Mouse (Mus musculus) G1E-ER4 (cell line): Measurements from ENCODE around the gene Wnt1. TPM values are rescaled to one million over a fixed set of nuclear protein-coding genes. Genes with fewer than 3 reads are reported as not detected.

ENCODE experiments used
- GATA1 ChIP-seq: IDR thresholded peaks from one replicate; pipeline ENCODE4 v1.8.0; 2012; ENCODE audit warnings: low read length, inconsistent platforms
- polyA plus RNA-seq: library from polyadenylated mRNA; stranded (reverse); fragments of >175 nt; gene quantifications from 2 replicates; pipeline ENCODE4 v1.2.3, GENCODE M21; 2012

The Wnt1 gene
- polyA plus RNA-seq, 1 experiment, result not detected

GRCm38 (mm10) chr15:98775533-98775932 lies 14.1 kb upstream of the Wnt1 start:
- no peak for TF ChIP-seq GATA1

- no peak for TF ChIP-seq GATA1
Measured at GRCm38 (mm10) chr15:98776280-98777004, 13.2 kb upstream of the Wnt1 start.

- no peak for TF ChIP-seq GATA1
Measured at GRCm38 (mm10) chr15:98777005-98777616, 12.5 kb upstream of the Wnt1 start.

GRCm38 (mm10) chr15:98777762-98778161 lies 11.9 kb upstream of the Wnt1 start, which contains the start of gene Wnt10b:
Wnt10b (minus strand) TSS chr15:98778150.
- no peak for TF ChIP-seq GATA1

- TF ChIP-seq GATA1, result no peak
Measured at GRCm38 (mm10) chr15:98778191-98778770, 11.4 kb upstream of the Wnt1 start.

GRCm38 (mm10) chr15:98778806-98779205 lies 10.9 kb upstream of the Wnt1 start:
- TF ChIP-seq GATA1, result no peak

GRCm38 (mm10) chr15:98780075-98780474 lies 9.6 kb upstream of the Wnt1 start:
- no peak for TF ChIP-seq GATA1

DNA sequence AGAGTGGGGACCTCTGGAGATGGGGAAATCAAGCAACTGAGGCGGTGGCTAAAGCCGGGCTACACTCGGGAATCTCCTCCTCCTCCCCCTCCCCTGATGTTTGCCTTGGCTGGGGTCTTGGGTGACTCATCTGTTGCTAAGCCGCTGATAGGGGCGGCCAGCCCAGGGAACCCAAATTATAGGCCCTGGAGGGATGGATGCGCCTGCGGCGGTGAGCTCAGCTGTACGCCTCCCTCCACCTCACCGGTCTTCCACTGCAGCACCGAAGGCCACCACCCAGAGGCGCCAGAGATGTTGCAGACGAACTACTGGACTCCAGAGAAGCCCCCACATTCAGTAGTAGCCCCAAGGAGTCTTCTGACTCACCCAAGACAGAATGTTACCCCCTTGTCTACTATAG lies 9.1 kb upstream of the Wnt1 start:
- no peak for TF ChIP-seq GATA1

GRCm38 (mm10) chr15:98781166-98781565 lies 8.5 kb upstream of the Wnt1 start:
- no peak for TF ChIP-seq GATA1

DNA sequence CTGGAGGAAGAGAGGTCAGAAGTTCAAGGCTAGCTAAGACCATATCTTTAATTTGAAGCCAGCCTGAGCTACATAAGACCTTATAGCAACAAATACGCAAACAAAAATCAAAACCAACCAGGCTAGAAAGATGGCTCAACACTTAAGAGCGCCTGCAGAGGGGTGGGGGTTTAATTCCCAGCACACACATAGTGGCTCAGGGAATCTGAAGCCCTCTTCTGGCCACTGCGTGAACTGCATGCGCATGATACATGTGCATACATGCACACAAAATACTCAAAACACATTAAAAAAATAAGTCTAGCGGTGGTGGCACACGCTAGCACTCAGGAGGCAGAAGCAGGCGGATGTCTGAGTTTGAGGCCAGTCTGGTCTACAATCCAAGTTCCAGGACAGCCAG lies 3.9 kb upstream of the Wnt1 start:
- TF ChIP-seq GATA1, result no peak

DNA sequence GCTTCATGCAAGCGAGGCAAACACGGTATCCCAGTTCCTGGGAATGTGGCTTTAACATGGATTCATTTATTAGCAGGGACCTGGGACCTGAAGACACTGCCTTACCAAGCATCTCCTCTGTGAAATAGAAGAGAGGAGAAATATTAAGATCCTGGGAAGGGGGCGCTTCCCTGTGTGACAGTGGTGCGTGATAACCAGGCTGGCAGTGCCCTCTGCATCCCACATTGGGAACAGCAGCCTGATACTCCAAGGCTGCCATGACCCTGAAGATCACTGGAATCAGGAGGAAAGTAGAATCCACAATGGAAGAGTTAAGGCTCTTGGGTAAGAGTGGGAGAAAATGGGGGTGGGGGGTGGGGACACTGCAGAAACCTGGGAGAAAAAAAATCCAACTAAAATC lies 1.7 kb upstream of the Wnt1 start:
- no peak for TF ChIP-seq GATA1

DNA sequence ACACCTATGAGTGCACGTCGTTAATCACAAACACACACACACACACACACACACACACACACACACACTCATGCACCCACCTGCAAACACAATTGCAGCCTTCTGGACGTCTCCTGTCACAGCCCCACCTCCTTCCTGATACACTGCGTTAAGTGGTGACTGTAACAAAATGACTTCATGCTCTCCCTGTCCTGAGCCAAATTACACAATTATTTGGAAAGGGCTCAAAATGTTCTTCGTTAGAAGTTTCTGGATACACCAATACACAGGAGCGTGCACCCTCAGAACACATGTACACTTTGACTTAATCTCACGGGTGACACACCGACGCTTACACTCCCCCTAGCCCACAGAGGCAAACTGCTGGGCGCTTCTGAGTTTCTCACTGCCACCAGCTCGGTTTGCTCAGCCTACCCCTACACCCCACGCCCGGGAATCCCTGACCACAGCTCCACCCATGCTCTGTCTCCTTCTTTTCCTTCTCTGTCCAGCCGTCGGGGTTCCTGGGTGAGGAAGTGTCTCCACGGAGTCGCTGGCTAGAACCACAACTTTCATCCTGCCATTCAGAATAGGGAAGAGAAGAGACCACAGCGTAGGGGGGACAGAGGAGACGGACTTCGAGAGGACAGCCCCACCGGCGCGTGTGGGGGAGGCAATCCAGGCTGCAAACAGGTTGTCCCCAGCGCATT lies 541 bp upstream of the Wnt1 start:
- TF ChIP-seq GATA1, result no peak

GRCm38 (mm10) chr15:98790761-98791160 lies 1.1 kb downstream of the Wnt1 start:
- TF ChIP-seq GATA1, result no peak

GRCm38 (mm10) chr15:98791221-98791620 lies 1.6 kb downstream of the Wnt1 start:
- TF ChIP-seq GATA1, result no peak

DNA sequence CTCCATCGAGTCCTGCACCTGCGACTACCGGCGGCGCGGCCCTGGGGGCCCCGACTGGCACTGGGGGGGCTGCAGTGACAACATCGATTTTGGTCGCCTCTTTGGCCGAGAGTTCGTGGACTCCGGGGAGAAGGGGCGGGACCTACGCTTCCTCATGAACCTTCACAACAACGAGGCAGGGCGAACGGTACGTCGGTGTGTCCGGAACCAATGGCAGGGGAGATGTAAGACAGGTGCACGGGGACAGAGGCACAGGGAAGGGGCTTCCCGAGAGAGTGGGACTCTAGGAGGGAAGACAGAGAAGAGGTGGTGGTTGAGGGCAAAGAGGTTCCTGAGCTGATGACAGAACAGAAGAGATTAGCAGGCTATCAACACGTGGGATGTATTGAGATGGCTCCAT lies 2.1 kb downstream of the Wnt1 start:
- no peak for TF ChIP-seq GATA1
